Mouse (Mus musculus) CH12.LX (cell line): ENCODE measurements around the gene Olfr53. TPM values are rescaled to one million over a fixed set of nuclear protein-coding genes. Genes with fewer than 3 reads are reported as not detected.

ENCODE experiments used
- DNase-seq: peaks from one replicate; pipeline ENCODE4 v3.0.0-alpha.2; 2013; ENCODE audit errors: extremely low read depth
- H3K27ac ChIP-seq: 2 replicates; pipeline ENCODE4 v1.5.1; 2012; ENCODE audit warnings: low read depth, mild to moderate bottlenecking, control low read depth, moderate library complexity; ENCODE audit not compliant: insufficient read depth
- H3K27me3 ChIP-seq: replicated peaks from 2 replicates; pipeline ENCODE3; 2012; ENCODE audit warnings: inconsistent platforms
- H3K36me3 ChIP-seq, 2 experiments: replicated peaks in 1 of 2; 2 replicates each; pipeline versions ENCODE3 to v1.6.1; 2012; ENCODE audit warnings: inconsistent platforms in 1 of 2, low read length in 1 of 2, mild to moderate bottlenecking in 1 of 2, mixed read lengths in 1 of 2, moderate library complexity in 1 of 2; ENCODE audit not compliant: control insufficient read depth in 1 of 2, insufficient read depth in 1 of 2
- H3K4me1 ChIP-seq, 2 experiments: 2 replicates each; pipeline ENCODE4 v1.6.1; 2012; ENCODE audit warnings: inconsistent platforms in 1 of 2, moderate library complexity in 1 of 2; ENCODE audit not compliant: insufficient read depth in 2 of 2, control insufficient read depth in 1 of 2
- H3K4me2 ChIP-seq: 2 replicates; pipeline ENCODE4 v1.6.1; 2012; ENCODE audit warnings: low read depth, mild to moderate bottlenecking, control low read depth; ENCODE audit not compliant: poor library complexity, insufficient read depth, severe bottlenecking
- H3K4me3 ChIP-seq, 3 experiments: fragments of 150-350 bp in 1 of 3; sonication (generic) in 1 of 3; replicated peaks in 1 of 3; 2 replicates each; pipeline versions ENCODE3 to v1.5.1; 2011 to 2012; ENCODE audit warnings: low read depth in 2 of 3, low read length in 2 of 3, mild to moderate bottlenecking in 2 of 3, moderate library complexity in 2 of 3, control low read depth in 1 of 3, improper control_type of control experiment in 1 of 3, inconsistent platforms in 1 of 3, mixed read lengths in 1 of 3; ENCODE audit not compliant: poor library complexity in 1 of 3
- H3K79me2 ChIP-seq: replicated peaks from 2 replicates; pipeline ENCODE4 v1.6.1; 2012; ENCODE audit warnings: mild to moderate bottlenecking, moderate library complexity; ENCODE audit not compliant: control insufficient read depth, poor library complexity, insufficient read depth, severe bottlenecking; ENCODE audit errors: extremely low read depth
- H3K9ac ChIP-seq: 2 replicates; pipeline ENCODE4 v1.6.1; 2012; ENCODE audit warnings: low read depth, mild to moderate bottlenecking, control low read depth, moderate library complexity; ENCODE audit not compliant: insufficient read depth
- H3K9me3 ChIP-seq: replicated peaks from 2 replicates; pipeline ENCODE3; 2012; ENCODE audit warnings: low read length, inconsistent platforms, mixed read lengths
- CHD1 ChIP-seq: IDR thresholded peaks from 2 replicates; pipeline ENCODE4 v1.6.1; 2012; ENCODE audit warnings: low read depth, low read length, improper control_type of control experiment, inconsistent platforms
- ELF1 ChIP-seq: IDR thresholded peaks from 2 replicates; pipeline ENCODE4 v1.6.1; 2014; ENCODE audit warnings: low read depth, mild to moderate bottlenecking, inconsistent platforms, low read length, improper control_type of control experiment
- HCFC1 ChIP-seq: IDR thresholded peaks from 2 replicates; pipeline ENCODE4 v1.6.1; 2012; ENCODE audit warnings: low read depth, mild to moderate bottlenecking, inconsistent platforms, low read length, improper control_type of control experiment
- IRF4 ChIP-seq: IDR thresholded peaks from 2 replicates; pipeline ENCODE4 v1.6.1; 2014; ENCODE audit warnings: low read depth, mild to moderate bottlenecking, inconsistent platforms, low read length, improper control_type of control experiment
- JUND ChIP-seq: conservative IDR thresholded peaks from 2 replicates; pipeline ENCODE4 v1.6.1; 2011; ENCODE audit warnings: low read depth, low read length, improper control_type of control experiment
- KAT2A ChIP-seq: IDR thresholded peaks from 2 replicates; pipeline ENCODE4 v1.6.1; 2012; ENCODE audit warnings: low read length, improper control_type of control experiment, inconsistent platforms; ENCODE audit not compliant: insufficient replicate concordance
- MAFK ChIP-seq: IDR thresholded peaks from 2 replicates; pipeline ENCODE4 v1.6.1; 2011; ENCODE audit warnings: low read length, improper control_type of control experiment; ENCODE audit not compliant: insufficient replicate concordance
- MEF2A ChIP-seq: IDR thresholded peaks from 2 replicates; pipeline ENCODE4 v1.6.1; 2014; ENCODE audit warnings: low read depth, mild to moderate bottlenecking, inconsistent platforms, low read length, improper control_type of control experiment, borderline replicate concordance
- MYC ChIP-seq: IDR thresholded peaks from 2 replicates; pipeline ENCODE4 v1.6.1; 2011; ENCODE audit warnings: low read depth, mild to moderate bottlenecking, improper control_type of control experiment, low read length
- NELFE ChIP-seq: IDR thresholded peaks from 2 replicates; pipeline ENCODE4 v1.6.1; 2011; ENCODE audit warnings: low read depth, low read length, improper control_type of control experiment
- NRF1 ChIP-seq: IDR thresholded peaks from 2 replicates; pipeline ENCODE4 v1.6.1; 2014; ENCODE audit warnings: low read depth, mild to moderate bottlenecking, inconsistent platforms, low read length, improper control_type of control experiment, moderate library complexity
- RAD21 ChIP-seq: IDR thresholded peaks from 2 replicates; pipeline ENCODE4 v1.6.1; 2011; ENCODE audit warnings: low read depth, mild to moderate bottlenecking, low read length, improper control_type of control experiment, moderate library complexity
- RCOR1 ChIP-seq: conservative IDR thresholded peaks from 2 replicates; pipeline ENCODE4 v1.6.1; 2012; ENCODE audit warnings: low read depth, mild to moderate bottlenecking, inconsistent platforms, low read length, improper control_type of control experiment
- SIN3A ChIP-seq: IDR thresholded peaks from 2 replicates; pipeline ENCODE4 v1.6.1; 2012; ENCODE audit warnings: low read length, improper control_type of control experiment, inconsistent platforms
- TCF12 ChIP-seq: IDR thresholded peaks from 2 replicates; pipeline ENCODE4 v1.6.1; 2014; ENCODE audit warnings: low read depth, mild to moderate bottlenecking, inconsistent platforms, low read length, improper control_type of control experiment
- UBTF ChIP-seq: IDR thresholded peaks from 2 replicates; pipeline ENCODE4 v1.6.1; 2012; ENCODE audit warnings: low read depth, mild to moderate bottlenecking, inconsistent platforms, low read length, improper control_type of control experiment, moderate library complexity
- ZMIZ1 ChIP-seq: IDR thresholded peaks from 2 replicates; pipeline ENCODE4 v1.6.1; 2012; ENCODE audit warnings: low read depth, mild to moderate bottlenecking, inconsistent platforms, low read length, improper control_type of control experiment
- ZNF384 ChIP-seq: IDR thresholded peaks from 2 replicates; pipeline ENCODE4 v1.6.1; 2012; ENCODE audit warnings: low read depth, low read length, improper control_type of control experiment, inconsistent platforms
- dilution Hi-C: fragments of 300-500 bp; cut with MboI; formaldehyde crosslinking; loops from 2 replicates; pipeline ENCODE4 v1.14.3; 2020; ENCODE audit warnings: low sequenced_read_pairs; ENCODE audit not compliant: extremely low pct_unique_long_range_greater_than_20kb, extremely low pct_ligation_motif_present
- in situ Hi-C: fragments of 300-500 bp; cut with MboI; formaldehyde crosslinking; loops from 3 replicates; pipeline ENCODE4 v1.14.3; 2019; ENCODE audit warnings: low sequenced_read_pairs, low pct_ligation_motif_present, low pct_unique_long_range_greater_than_20kb, mixed read lengths
- polyA plus RNA-seq: library from polyadenylated mRNA; unstranded; fragments of >175 nt; gene quantifications from 2 replicates; pipeline ENCODE4 v1.2.1, GENCODE M21; 2012; ENCODE audit warnings: low read depth; ENCODE audit not compliant: insufficient read length
- total RNA-seq, 2 experiments: library from RNA; depleted of rRNA; stranded (reverse); fragments of 300-350 nt in 1 of 2; fragments of >200 nt in 1 of 2; gene quantifications; 2 replicates each; pipeline ENCODE4 v1.2.3; 2012 to 2014

The Olfr53 gene
- total and polyA plus RNA-seq, 3 experiments = not detected

GRCm38 (mm10) chr7:140696967-140697366 lies 50.7 kb downstream of the Olfr53 start, which contains the start of gene Olfr541:
Olfr541 (plus strand) TSS chr7:140697267.
- Histone ChIP-seq H3K4me1 (no peaks in the 10 kb centered on the region), H3K9me3 (no peaks in the 10 kb centered on the region), H3K9ac (no peak within 1 kb of the TSS), H3K36me3 (no peaks in the 10 kb centered on the region), H3K4me3 (no peak within 1 kb of the TSS), H3K27me3 (peaks cover 50% of the 10 kb centered on the region), H3K27ac (no peak within 1 kb of the TSS), H3K4me2 (no peak within 1 kb of the TSS), H3K79me2 (no peaks in the 10 kb centered on the region)
- dilution Hi-C loops = no loop called here
- TF ChIP-seq ZMIZ1 (no peak), HCFC1 (no peak), JUND (no peak), UBTF (no peak), RAD21 (no peak), TCF12 (no peak), ELF1 (no peak), SIN3A (no peak), KAT2A (no peak), NRF1 (no peak), RCOR1 (no peak), NELFE (no peak), IRF4 (no peak), MYC (no peak), MEF2A (no peak), CHD1 (no peak), ZNF384 (no peak), MAFK (no peak)
- DNase-seq = no peak
- in situ Hi-C loops = no loop called here

Other genes with a start within 250 kb of the Olfr53 start
Only the 20 nearest of the 22 such genes appear.
- not detected in 2 replicates for gene Olfr532, start 224.8 kb upstream of the Olfr53 start, total RNA-seq (2012; rRNA removed)
- gene Olfr532, start 224.8 kb upstream of the Olfr53 start, total RNA-seq (2014; rRNA removed) = not detected in 2 replicates
- not detected in 2 replicates for gene Olfr532, start 224.8 kb upstream of the Olfr53 start, polyA plus RNA-seq
- gene Olfr533, start 183.1 kb upstream of the Olfr53 start, total RNA-seq (2012; rRNA removed) = not detected in 2 replicates
- not detected in 2 replicates for gene Olfr533, start 183.1 kb upstream of the Olfr53 start, total RNA-seq (2014; rRNA removed)
- not detected in 2 replicates for gene Olfr533, start 183.1 kb upstream of the Olfr53 start, polyA plus RNA-seq
- not detected in 2 replicates for gene Olfr535, start 162.2 kb upstream of the Olfr53 start, total RNA-seq (2012; rRNA removed)
- not detected in 2 replicates for gene Olfr535, start 162.2 kb upstream of the Olfr53 start, total RNA-seq (2014; rRNA removed)
- gene Olfr535, start 162.2 kb upstream of the Olfr53 start, polyA plus RNA-seq = not detected in 2 replicates
- not detected in 2 replicates for gene Olfr536, start 139.1 kb upstream of the Olfr53 start, total RNA-seq (2012; rRNA removed)
- gene Olfr536, start 139.1 kb upstream of the Olfr53 start, total RNA-seq (2014; rRNA removed) = not detected in 2 replicates
- gene Olfr536, start 139.1 kb upstream of the Olfr53 start, polyA plus RNA-seq = not detected in 2 replicates
- gene Olfr538, start 78.6 kb upstream of the Olfr53 start, total RNA-seq (2012; rRNA removed) = not detected in 2 replicates
- gene Olfr538, start 78.6 kb upstream of the Olfr53 start, total RNA-seq (2014; rRNA removed) = not detected in 2 replicates
- not detected in 2 replicates for gene Olfr538, start 78.6 kb upstream of the Olfr53 start, polyA plus RNA-seq
- not detected in 2 replicates for gene Olfr46, start 45.2 kb upstream of the Olfr53 start, total RNA-seq (2012; rRNA removed)
- not detected in 2 replicates for gene Olfr46, start 45.2 kb upstream of the Olfr53 start, total RNA-seq (2014; rRNA removed)
- gene Olfr46, start 45.2 kb upstream of the Olfr53 start, polyA plus RNA-seq = not detected in 2 replicates
- gene Olfr61, start 17.5 kb upstream of the Olfr53 start, total RNA-seq (2012; rRNA removed) = not detected in 2 replicates
- gene Olfr61, start 17.5 kb upstream of the Olfr53 start, total RNA-seq (2014; rRNA removed) = not detected in 2 replicates
- not detected in 2 replicates for gene Olfr61, start 17.5 kb upstream of the Olfr53 start, polyA plus RNA-seq
- gene Olfr539, start 13.5 kb downstream of the Olfr53 start, total RNA-seq (2012; rRNA removed) = not detected in 2 replicates
- not detected in 2 replicates for gene Olfr539, start 13.5 kb downstream of the Olfr53 start, total RNA-seq (2014; rRNA removed)
- gene Olfr539, start 13.5 kb downstream of the Olfr53 start, polyA plus RNA-seq = not detected in 2 replicates
- gene Olfr45, start 35.5 kb downstream of the Olfr53 start, total RNA-seq (2012; rRNA removed) = not detected in 2 replicates
- gene Olfr45, start 35.5 kb downstream of the Olfr53 start, total RNA-seq (2014; rRNA removed) = not detected in 2 replicates
- not detected in 2 replicates for gene Olfr45, start 35.5 kb downstream of the Olfr53 start, polyA plus RNA-seq
- gene Olfr541, start 50.8 kb downstream of the Olfr53 start, total RNA-seq (2012; rRNA removed) = not detected in 2 replicates
- not detected in 2 replicates for gene Olfr541, start 50.8 kb downstream of the Olfr53 start, total RNA-seq (2014; rRNA removed)
- gene Olfr541, start 50.8 kb downstream of the Olfr53 start, polyA plus RNA-seq = not detected in 2 replicates
- gene Cyp2e1, start 117.3 kb downstream of the Olfr53 start, total RNA-seq (2012; rRNA removed) = not detected in 2 replicates
- not detected in 2 replicates for gene Cyp2e1, start 117.3 kb downstream of the Olfr53 start, total RNA-seq (2014; rRNA removed)
- gene Cyp2e1, start 117.3 kb downstream of the Olfr53 start, polyA plus RNA-seq = not detected in 2 replicates
- gene Syce1, start 141.4 kb downstream of the Olfr53 start, total RNA-seq (2012; rRNA removed) = not detected in 2 replicates
- gene Syce1, start 141.4 kb downstream of the Olfr53 start, total RNA-seq (2014; rRNA removed) = not detected in 2 replicates
- not detected in 2 replicates for gene Syce1, start 141.4 kb downstream of the Olfr53 start, polyA plus RNA-seq
- gene Zfp941, start 175.7 kb downstream of the Olfr53 start, total RNA-seq (2012; rRNA removed) = 0.29 and 0.34 TPM in 2 replicates
- gene Zfp941, start 175.7 kb downstream of the Olfr53 start, total RNA-seq (2014; rRNA removed) = not detected in 2 replicates
- gene Zfp941, start 175.7 kb downstream of the Olfr53 start, polyA plus RNA-seq = not detected in 2 replicates
- not detected in 2 replicates for gene Urah, start 188.6 kb downstream of the Olfr53 start, total RNA-seq (2012; rRNA removed)
- not detected in 2 replicates for gene Urah, start 188.6 kb downstream of the Olfr53 start, total RNA-seq (2014; rRNA removed)
- not detected in 2 replicates for gene Urah, start 188.6 kb downstream of the Olfr53 start, polyA plus RNA-seq
- not detected in 2 replicates for gene Scgb1c1, start 199.1 kb downstream of the Olfr53 start, total RNA-seq (2012; rRNA removed)
- gene Scgb1c1, start 199.1 kb downstream of the Olfr53 start, total RNA-seq (2014; rRNA removed) = not detected in 2 replicates
- not detected in 2 replicates for gene Scgb1c1, start 199.1 kb downstream of the Olfr53 start, polyA plus RNA-seq
- gene Odf3, start 201.4 kb downstream of the Olfr53 start, total RNA-seq (2012; rRNA removed) = not detected in 2 replicates
- gene Odf3, start 201.4 kb downstream of the Olfr53 start, total RNA-seq (2014; rRNA removed) = not detected in 2 replicates
- gene Odf3, start 201.4 kb downstream of the Olfr53 start, polyA plus RNA-seq = not detected in 2 replicates
- not detected in 2 replicates for gene Gm45785, start 209.9 kb downstream of the Olfr53 start, total RNA-seq (2012; rRNA removed)
- gene Gm45785, start 209.9 kb downstream of the Olfr53 start, total RNA-seq (2014; rRNA removed) = not detected in 2 replicates
- not detected in 2 replicates for gene Gm45785, start 209.9 kb downstream of the Olfr53 start, polyA plus RNA-seq
- gene Ric8a, start 210.5 kb downstream of the Olfr53 start, total RNA-seq (2012; rRNA removed) = 66.5 and 80.9 TPM in 2 replicates
- 53.2 and 54.2 TPM in 2 replicates for gene Ric8a, start 210.5 kb downstream of the Olfr53 start, total RNA-seq (2014; rRNA removed)
- gene Ric8a, start 210.5 kb downstream of the Olfr53 start, polyA plus RNA-seq = 56.4 and 61.9 TPM in 2 replicates
- 13.8 and 16.7 TPM in 2 replicates for gene Bet1l, start 211.1 kb downstream of the Olfr53 start, total RNA-seq (2012; rRNA removed)
- gene Bet1l, start 211.1 kb downstream of the Olfr53 start, total RNA-seq (2014; rRNA removed) = 11.6 and 13.1 TPM in 2 replicates
- gene Bet1l, start 211.1 kb downstream of the Olfr53 start, polyA plus RNA-seq = 24.3 and 25.1 TPM in 2 replicates
- 165 and 189 TPM in 2 replicates for gene Psmd13, start 235.5 kb downstream of the Olfr53 start, total RNA-seq (2012; rRNA removed)
- 166 and 168 TPM in 2 replicates for gene Psmd13, start 235.5 kb downstream of the Olfr53 start, total RNA-seq (2014; rRNA removed)
- gene Psmd13, start 235.5 kb downstream of the Olfr53 start, polyA plus RNA-seq = 185 and 245 TPM in 2 replicates